24 mouse cellular contexts compared by ENCODE assay signal in genomic region chr17:44035005-44035404, GRCm38 (mm10). TPM values are rescaled to one million over a fixed set of nuclear protein-coding genes. Genes with fewer than 3 reads are reported as not detected.
DNase-seq lines count a peak whose midpoint lies in the region; TF ChIP-seq lines count a peak whose summit lies in the region.
"Had no signal": no experiment of that assay in that cellular context is flagged by ENCODE, and none has a peak within 500 bp of the region (broad histone marks: within the 10 kb centered on the region; RNA-seq: fewer than 3 reads in every experiment).

No protein-coding gene starts in this region.

- TF ChIP-seq POLR2A in embryonic fibroblast, embryonic 13.5 days (IDR thresholded peaks at IDR 0.05; ENCODE audit: low read depth, low read length) = no peak

- H3K4me3 ChIP-seq in embryonic fibroblast, embryonic 13.5 days (ENCODE audit: insufficient read depth, low read length) = no peak overlapping the region
- H3K4me3 ChIP-seq: forebrain, embryonic 12.5 days; forebrain, embryonic 15.5 days; heart, embryonic 15.5 days; hindbrain, embryonic 10.5 days had no signal

- peaks cover 12% of the 10 kb centered on the region for H3K4me1 ChIP-seq in embryonic fibroblast, embryonic 13.5 days (ENCODE audit: control insufficient read depth, insufficient read depth, low read length)

- peak; percentile 48 for DNase-seq in adrenal gland, adult 2 months
- no peak for DNase-seq in adrenal gland, postnatal 25 days
- DNase-seq in 416B (ENCODE audit: low read depth) = peak; percentile 10
- DNase-seq in NIH3T3 (ENCODE audit: low read depth) = peak; percentile 79
- DNase-seq in layer of hippocampus, adult 9-10 months (ENCODE audit: low spot score) = no peak
- no peak for DNase-seq in retina, postnatal 1 day
- DNase-seq in right cerebral cortex, postnatal 4 days = no peak
- DNase-seq: adrenal gland, postnatal 14 days; cerebellum, adult 18-20 months; cerebellum, adult 9-10 months; cerebellum, postnatal 14 days; gastrocnemius, postnatal 25 days; heart, postnatal 10 days; heart, postnatal 36 days; kidney, adult 2 months had no signal

- no peak for TF ChIP-seq CTCF in embryonic fibroblast, embryonic 13.5 days (IDR thresholded peaks at IDR 0.05; ENCODE audit: borderline replicate concordance, insufficient read depth, low read length)

- peak overlapping the region; percentile 93 for H3K27ac ChIP-seq in embryonic fibroblast, embryonic 13.5 days (ENCODE audit: insufficient read depth, low read length)
- H3K27ac ChIP-seq: forebrain, embryonic 12.5 days; forebrain, embryonic 15.5 days; heart, embryonic 15.5 days; hindbrain, embryonic 10.5 days; hindbrain, embryonic 14.5 days; hindbrain, postnatal 0 days had no signal

RNA-seq across cellular contexts. Expression of gene Enpp5, which starts 43.6 kb away (rescaled TPM):
- 10 to 100 TPM; 59.2 to 63.9 TPM for total RNA-seq in adrenal gland, adult 2 months (2021)
- polyA plus RNA-seq in adrenal gland, adult 2 months (2012; rRNA removed) = 8.6 and 9.2 TPM in 2 replicates
- 34.1 and 38.6 TPM in 2 replicates for total RNA-seq in adrenal gland, postnatal 25 days (2021)
- 35.6 and 44.1 TPM in 2 replicates for polyA plus RNA-seq in embryonic fibroblast, embryonic 13.5 days (2011; ENCODE audit: insufficient read length, low read depth, missing spikeins)
- total RNA-seq: CH12.LX had no signal
- polyA plus RNA-seq: G1E had no signal

Comparison
In these comparisons a context has a peak if more than half of its experiments do, and no peak if none do; other contexts are left out.
1. DNase-seq: peak in adrenal gland, adult 2 months (single experiment), 416B (single experiment) and NIH3T3 (single experiment); none in adrenal gland, postnatal 25 days (single experiment), layer of hippocampus, adult 9-10 months (single experiment), retina, postnatal 1 day (single experiment) and right cerebral cortex, postnatal 4 days (single experiment).